Mouse (Mus musculus) gastrocnemius, postnatal 36 days (tissue): ENCODE measurements around the gene Phf19. TPM values are rescaled to one million over a fixed set of nuclear protein-coding genes. Genes with fewer than 3 reads are reported as not detected.
A peak's percentile ranks its signal among the peaks of the same experiment; 100 is the strongest.

ENCODE experiments used
- DNase-seq, 2 experiments: peaks; one replicate each; pipeline ENCODE4 v3.0.0; 2022
- intact Hi-C: fragments of 180-260 bp; cut with DNase I; formaldehyde crosslinking; loops from one replicate; pipeline ENCODE4 v1.15.1; 2025
- long read RNA-seq, 2 experiments: library from polyadenylated mRNA; stranded (forward); transcript quantifications; one replicate each; pipeline ENCODE4 v2.0.0; 2021
- total RNA-seq, 2 experiments: library from RNA; stranded (reverse); gene quantifications; 2 replicates each; pipeline ENCODE4 v1.2.3; 2021

Phf19 gene
- under 1 TPM; 0.38 to 0.64 TPM for total RNA-seq
- long read RNA-seq, experiment 1: 0 reads
- long read RNA-seq, experiment 2, partial matches to known transcripts: 1 of 1 reads
- long read RNA-seq, experiment 2, other reads (novel, unspliced or antisense): 0 of 1 reads

- intact Hi-C loops: no loop called here
- DNase-seq: peak; percentile 31 to 37
Measured at GRCm38 (mm10) chr2:34913218-34914068, at the start of gene Phf19. Gene Phf19, minus strand, starts transcription at chr2:34914026.

GRCm38 (mm10) chr2:34963371-34963956, 49.6 kb upstream of the Phf19 start:
- DNase-seq: no peak
- intact Hi-C loops: no loop called here

GRCm38 (mm10) chr2:34962893-34963292, 49.1 kb upstream of the Phf19 start:
- intact Hi-C loops: no loop called here
- no peak for DNase-seq

GRCm38 (mm10) chr2:34962211-34962610, 48.4 kb upstream of the Phf19 start:
- intact Hi-C loops: no loop called here
- no peak for DNase-seq

- intact Hi-C loops: no loop called here
Measured at GRCm38 (mm10) chr2:34961481-34962036, 47.7 kb upstream of the Phf19 start, which contains the start of gene Traf1. Gene Traf1, minus strand, starts transcription at chr2:34961772.

GRCm38 (mm10) chr2:34960966-34961365, 47.1 kb upstream of the Phf19 start:
- intact Hi-C loops: no loop called here
- no peak for DNase-seq

More at GRCm38 (mm10) chr2:34961481-34962036, 47.7 kb upstream of the Phf19 start, which contains the start of gene Traf1:
- DNase-seq: peak in 1 of 2 experiments; percentile 32

GRCm38 (mm10) chr2:34960466-34960865, 46.6 kb upstream of the Phf19 start:
- intact Hi-C loops: no loop called here
- no peak for DNase-seq

GRCm38 (mm10) chr2:34958582-34958981, 44.8 kb upstream of the Phf19 start:
- intact Hi-C loops: no loop called here
- DNase-seq: no peak

GRCm38 (mm10) chr2:34958036-34958435, 44.2 kb upstream of the Phf19 start:
- intact Hi-C loops: no loop called here
- no peak for DNase-seq

- intact Hi-C loops: no loop called here
- no peak for DNase-seq
Measured at GRCm38 (mm10) chr2:34957405-34957804, 43.6 kb upstream of the Phf19 start.

GRCm38 (mm10) chr2:34956941-34957340, 43.1 kb upstream of the Phf19 start:
- intact Hi-C loops: no loop called here
- DNase-seq: no peak

GRCm38 (mm10) chr2:34954344-34954743, 40.5 kb upstream of the Phf19 start:
- DNase-seq: no peak
- intact Hi-C loops: no loop called here

- intact Hi-C loops: no loop called here
- DNase-seq: no peak
Measured at GRCm38 (mm10) chr2:34953547-34954116, 39.8 kb upstream of the Phf19 start.

GRCm38 (mm10) chr2:34953018-34953417, 39.2 kb upstream of the Phf19 start:
- no peak for DNase-seq
- intact Hi-C loops: no loop called here

- DNase-seq: no peak
- intact Hi-C loops: no loop called here
Measured at GRCm38 (mm10) chr2:34951469-34951868, 37.6 kb upstream of the Phf19 start.

GRCm38 (mm10) chr2:34948622-34949021, 34.8 kb upstream of the Phf19 start:
- DNase-seq: no peak

GRCm38 (mm10) chr2:34946046-34946445, 32.2 kb upstream of the Phf19 start:
- intact Hi-C loops: no loop called here
- DNase-seq: no peak

More at GRCm38 (mm10) chr2:34948622-34949021, 34.8 kb upstream of the Phf19 start:
- intact Hi-C loops: no loop called here

GRCm38 (mm10) chr2:34945580-34945979, 31.8 kb upstream of the Phf19 start:
- no peak for DNase-seq
- intact Hi-C loops: no loop called here

- DNase-seq: peak in 1 of 2 experiments; percentile 37
- intact Hi-C loops: no loop called here
Measured at GRCm38 (mm10) chr2:34944761-34945160, 30.9 kb upstream of the Phf19 start.

- intact Hi-C loops: no loop called here
- DNase-seq: no peak
Measured at GRCm38 (mm10) chr2:34943556-34944120, 29.8 kb upstream of the Phf19 start.
